Mouse (Mus musculus): ENCODE measurements around the gene Parp14.
A peak's percentile ranks its signal among the peaks of the same experiment; 100 is the strongest.

Gene Parp14

GRCm38 (mm10) chr16:35871898-35872297 is 554 bp upstream of the Parp14 start:
- DNase-seq (ENCODE audit: extremely low read depth, insufficient read length, low spot score) = no peak

- DNase-seq (ENCODE audit: extremely low read depth, insufficient read length, low spot score) = no peak
Measured at GRCm38 (mm10) chr16:35870581-35871047, 730 bp downstream of the Parp14 start.

- DNase-seq (ENCODE audit: extremely low read depth, insufficient read length, low spot score) = no peak
Measured at GRCm38 (mm10) chr16:35869656-35870055, 1.7 kb downstream of the Parp14 start.

- DNase-seq (ENCODE audit: extremely low read depth, insufficient read length, low spot score) = peak; percentile 42
Measured at GRCm38 (mm10) chr16:35869126-35869525, 2.2 kb downstream of the Parp14 start.

GRCm38 (mm10) chr16:35867726-35868125 is 3.6 kb downstream of the Parp14 start:
- DNase-seq (ENCODE audit: extremely low read depth, insufficient read length, low spot score) = no peak

GRCm38 (mm10) chr16:35862057-35862456 is 9.3 kb downstream of the Parp14 start:
- no peak for DNase-seq (ENCODE audit: extremely low read depth, insufficient read length, low spot score)

- DNase-seq (ENCODE audit: extremely low read depth, insufficient read length, low spot score) = no peak
Measured at GRCm38 (mm10) chr16:35860236-35860635, 11.1 kb downstream of the Parp14 start.

- no peak for DNase-seq (ENCODE audit: extremely low read depth, insufficient read length, low spot score)
Measured at GRCm38 (mm10) chr16:35856766-35857165, 14.6 kb downstream of the Parp14 start.

- no peak for DNase-seq (ENCODE audit: extremely low read depth, insufficient read length, low spot score)
Measured at GRCm38 (mm10) chr16:35855846-35856245, 15.5 kb downstream of the Parp14 start.

- no peak for DNase-seq (ENCODE audit: extremely low read depth, insufficient read length, low spot score)
Measured at GRCm38 (mm10) chr16:35847138-35847537, 24.2 kb downstream of the Parp14 start.

- no peak for DNase-seq (ENCODE audit: extremely low read depth, insufficient read length, low spot score)
Measured at GRCm38 (mm10) chr16:35839680-35840079, 31.7 kb downstream of the Parp14 start.

- DNase-seq (ENCODE audit: extremely low read depth, insufficient read length, low spot score) = no peak
Measured at GRCm38 (mm10) chr16:35834653-35835052, 36.7 kb downstream of the Parp14 start.

GRCm38 (mm10) chr16:35832926-35833325 is 38.4 kb downstream of the Parp14 start:
- no peak for DNase-seq (ENCODE audit: extremely low read depth, insufficient read length, low spot score)

- no peak for DNase-seq (ENCODE audit: extremely low read depth, insufficient read length, low spot score)
Measured at GRCm38 (mm10) chr16:35829999-35830398, 41.3 kb downstream of the Parp14 start.

- DNase-seq (ENCODE audit: extremely low read depth, insufficient read length, low spot score) = peak; percentile 50
Measured at GRCm38 (mm10) chr16:35817255-35818089, 53.9 kb downstream of the Parp14 start.

- no peak for DNase-seq (ENCODE audit: extremely low read depth, insufficient read length, low spot score)
Measured at GRCm38 (mm10) chr16:35813119-35813518, 58.2 kb downstream of the Parp14 start.

- DNase-seq (ENCODE audit: extremely low read depth, insufficient read length, low spot score) = no peak
Measured at GRCm38 (mm10) chr16:35808838-35809237, 62.5 kb downstream of the Parp14 start.

- no peak for DNase-seq (ENCODE audit: extremely low read depth, insufficient read length, low spot score)
Measured at GRCm38 (mm10) chr16:35807663-35807992, 63.7 kb downstream of the Parp14 start.

- DNase-seq (ENCODE audit: extremely low read depth, insufficient read length, low spot score) = no peak
Measured at GRCm38 (mm10) chr16:35806973-35807662, 64.2 kb downstream of the Parp14 start.

GRCm38 (mm10) chr16:35803723-35804122 is 67.6 kb downstream of the Parp14 start:
- no peak for DNase-seq (ENCODE audit: extremely low read depth, insufficient read length, low spot score)

GRCm38 (mm10) chr16:35802163-35802562 is 69.2 kb downstream of the Parp14 start:
- DNase-seq (ENCODE audit: extremely low read depth, insufficient read length, low spot score) = no peak

- DNase-seq (ENCODE audit: extremely low read depth, insufficient read length, low spot score) = no peak
Measured at GRCm38 (mm10) chr16:35791962-35792521, 79.3 kb downstream of the Parp14 start.
